Mouse (Mus musculus) forebrain, embryonic 12.5 days (tissue): ENCODE measurements around the gene Polg2. TPM values are rescaled to one million over a fixed set of nuclear protein-coding genes. Genes with fewer than 3 reads are reported as not detected.

ENCODE experiments used
- ATAC-seq: fragments of 200-750 bp; cut with Nextera tagmentation; 2 replicates; pipeline ENCODE4 v1.8.0; 2017; ENCODE audit warnings: moderate TSS enrichment; ENCODE audit not compliant: low FRiP score
- H3K27ac ChIP-seq: fragments of 300-500 bp; sonication (generic); 2 replicates; pipeline ENCODE4 v1.5.1; 2016; ENCODE audit warnings: mild to moderate bottlenecking
- H3K27me3 ChIP-seq: fragments of 300-500 bp; sonication (generic); 2 replicates; pipeline ENCODE4 v1.6.1; 2016; ENCODE audit warnings: mild to moderate bottlenecking
- H3K36me3 ChIP-seq: fragments of 300-500 bp; sonication (generic); replicated peaks from 2 replicates; pipeline ENCODE4 v1.6.1; 2016; ENCODE audit warnings: mild to moderate bottlenecking
- H3K4me1 ChIP-seq: fragments of 300-500 bp; sonication (generic); 2 replicates; pipeline ENCODE4 v1.6.1; 2016
- H3K4me2 ChIP-seq: fragments of 300-500 bp; sonication (generic); 2 replicates; pipeline ENCODE4 v1.6.1; 2016; ENCODE audit warnings: mild to moderate bottlenecking, moderate library complexity
- H3K4me3 ChIP-seq: fragments of 300-500 bp; sonication (generic); replicated peaks from 2 replicates; pipeline ENCODE4 v1.5.1; 2016; ENCODE audit warnings: mild to moderate bottlenecking
- H3K9ac ChIP-seq: fragments of 300-500 bp; sonication (generic); 2 replicates; pipeline ENCODE4 v1.6.1; 2016; ENCODE audit warnings: mild to moderate bottlenecking
- H3K9me3 ChIP-seq: fragments of 300-500 bp; sonication (generic); 2 replicates; pipeline ENCODE4 v1.6.1; 2016
- WGBS: fragments of 180-500 bp; shearing (Covaris S2); methylation state at CpG from one replicate; pipeline ENCODE4 v1.1.7; 2016; 5-methylcytosine and 5-hydroxymethylcytosine counted together
- polyA plus RNA-seq: library from polyadenylated mRNA; unstranded; fragments of >200 nt; fragmentation: Nextera tagmentation; extraction: Ambion mirVana; gene quantifications from 2 replicates; pipeline ENCODE4 v1.2.1, GENCODE M21; 2016

The Polg2 gene
- polyA plus RNA-seq, 1 experiment from 2014 or later = 10.4 TPM

DNA sequence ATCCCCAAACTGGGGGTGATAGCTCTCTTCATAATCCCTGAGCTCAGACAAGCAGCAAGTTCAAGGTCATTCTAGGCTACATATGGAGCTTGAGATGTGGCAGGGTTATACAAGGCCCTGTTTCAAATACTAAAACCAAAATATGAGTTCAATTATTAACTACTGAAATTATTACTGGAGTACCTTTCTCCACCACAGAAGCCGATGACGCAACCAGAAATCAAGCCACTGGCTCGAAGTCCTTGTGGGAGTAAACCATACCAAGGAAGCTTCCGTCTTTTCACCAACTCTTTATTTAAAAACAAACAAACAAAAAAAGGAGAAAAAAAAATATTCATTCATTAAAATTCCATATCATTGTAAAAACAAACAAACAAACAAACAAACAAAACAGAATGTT lies 2.4 kb downstream of the Polg2 start:
- H3K9ac ChIP-seq = no peak overlapping the region
- peaks cover 12% of the 10 kb centered on the region; the same call in 1 of the 2 replicates for H3K4me1 ChIP-seq
- H3K4me3 ChIP-seq = no peak overlapping the region
- H3K27me3 ChIP-seq = no peaks in the 10 kb centered on the region
- peaks cover 60% of the 10 kb centered on the region for H3K36me3 ChIP-seq
- H3K9me3 ChIP-seq = no peaks in the 10 kb centered on the region
- no peak for ATAC-seq
- no peak overlapping the region for H3K4me2 ChIP-seq
- no peak overlapping the region for H3K27ac ChIP-seq
- 98% methylated on average over 4 of the region's 4 CpGs for WGBS

DNA sequence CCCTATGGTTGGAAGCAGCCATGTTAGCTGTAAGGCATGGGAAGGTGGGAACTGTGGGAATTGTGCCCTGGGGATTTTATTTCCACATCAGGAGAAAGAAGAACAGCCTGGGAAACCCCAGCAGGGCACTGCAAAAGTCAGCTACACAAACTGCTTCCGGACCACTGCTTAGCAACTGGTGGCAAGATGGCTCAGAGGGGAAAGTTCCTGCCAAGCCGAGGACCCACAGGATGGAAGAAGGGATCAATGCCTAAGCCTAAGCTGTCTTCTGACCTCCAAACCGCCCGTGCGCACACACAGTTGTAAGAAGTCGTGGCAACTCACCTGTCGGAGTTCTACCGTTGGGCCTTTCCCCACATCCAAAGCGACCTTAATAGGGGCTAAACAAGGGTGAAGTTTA lies 6.3 kb downstream of the Polg2 start:
- H3K9me3 ChIP-seq = no peaks in the 10 kb centered on the region
- 92% methylated on average over 9 of the region's 9 CpGs for WGBS
- H3K9ac ChIP-seq = no peak overlapping the region
- H3K27ac ChIP-seq = no peak overlapping the region
- H3K4me2 ChIP-seq = no peak overlapping the region
- peaks cover 73% of the 10 kb centered on the region for H3K36me3 ChIP-seq
- ATAC-seq = no peak
- H3K4me1 ChIP-seq = peaks cover 4% of the 10 kb centered on the region; the same call in 1 of the 2 replicates
- no peak overlapping the region for H3K4me3 ChIP-seq
- no peaks in the 10 kb centered on the region for H3K27me3 ChIP-seq

DNA sequence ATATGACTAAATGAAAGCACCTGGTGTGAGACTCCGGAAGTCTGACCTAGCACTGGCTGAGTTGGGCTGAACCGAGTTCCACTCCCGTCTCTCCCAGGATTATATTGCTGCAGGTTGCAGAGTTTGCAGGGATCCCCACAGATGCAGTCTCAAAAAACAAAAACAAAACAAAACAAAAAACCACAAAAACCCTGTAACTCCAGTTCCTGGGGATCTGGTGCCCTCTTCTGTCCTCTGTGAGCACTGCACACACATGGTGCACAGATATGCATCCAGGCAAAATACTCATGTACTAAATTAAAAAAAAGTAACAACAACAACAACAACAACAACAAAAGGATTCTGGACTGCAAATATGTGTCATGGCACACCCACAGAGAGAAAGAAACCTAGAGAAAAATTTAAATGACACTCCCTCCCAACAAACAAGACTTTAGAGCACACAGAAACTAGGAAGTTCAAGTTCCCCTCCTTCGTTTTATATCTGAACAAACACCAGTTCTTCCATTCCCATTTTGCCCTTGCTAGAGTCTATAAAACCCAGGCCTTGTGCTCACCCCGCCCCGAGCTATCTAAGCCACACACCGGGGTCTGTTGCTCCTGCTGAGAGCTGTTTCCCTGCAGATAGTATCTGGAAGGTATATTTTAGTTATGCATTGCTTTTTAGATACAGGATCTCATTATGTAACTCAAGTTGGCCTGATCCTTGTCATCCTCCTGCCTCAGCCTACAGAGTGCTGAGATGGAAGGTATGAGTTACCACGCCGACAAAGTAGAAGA lies 9.0 kb downstream of the Polg2 start:
- Histone ChIP-seq H3K9ac (no peak overlapping the region), H3K9me3 (no peaks in the 10 kb centered on the region), H3K36me3 (peaks cover 85% of the 10 kb centered on the region), H3K27me3 (no peaks in the 10 kb centered on the region), H3K27ac (no peak overlapping the region), H3K4me1 (no peaks in the 10 kb centered on the region), H3K4me3 (no peak overlapping the region), H3K4me2 (no peak overlapping the region)
- 97% methylated on average over 9 of the region's 9 CpGs for WGBS
- ATAC-seq = no peak

DNA sequence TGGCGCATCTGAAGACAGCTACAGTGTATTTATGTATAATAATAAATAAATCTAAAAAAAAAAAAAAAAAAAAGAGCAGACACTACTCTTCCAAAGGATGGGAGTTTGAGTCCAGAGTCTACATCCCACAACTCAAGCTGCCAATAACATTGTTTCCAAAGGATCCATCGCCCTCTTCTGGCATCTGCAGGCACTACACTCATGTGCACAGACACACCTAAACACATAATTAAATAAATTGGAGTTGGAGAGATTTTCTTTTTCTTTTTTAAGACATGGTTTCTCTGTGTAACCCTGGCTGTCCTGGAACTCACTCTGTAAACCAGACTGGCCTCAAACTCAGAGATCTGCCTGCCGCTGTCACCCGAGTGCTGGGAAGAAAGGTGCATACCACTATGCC lies 11.8 kb downstream of the Polg2 start:
- Histone ChIP-seq H3K36me3 (peaks cover 62% of the 10 kb centered on the region), H3K9me3 (no peaks in the 10 kb centered on the region), H3K27ac (no peak overlapping the region), H3K9ac (no peak overlapping the region), H3K4me1 (peaks cover 4% of the 10 kb centered on the region; the same call in 1 of the 2 replicates), H3K4me3 (no peak overlapping the region), H3K4me2 (no peak overlapping the region), H3K27me3 (no peaks in the 10 kb centered on the region)
- ATAC-seq = no peak
- WGBS = 93% methylated on average over 4 of the region's 4 CpGs

DNA sequence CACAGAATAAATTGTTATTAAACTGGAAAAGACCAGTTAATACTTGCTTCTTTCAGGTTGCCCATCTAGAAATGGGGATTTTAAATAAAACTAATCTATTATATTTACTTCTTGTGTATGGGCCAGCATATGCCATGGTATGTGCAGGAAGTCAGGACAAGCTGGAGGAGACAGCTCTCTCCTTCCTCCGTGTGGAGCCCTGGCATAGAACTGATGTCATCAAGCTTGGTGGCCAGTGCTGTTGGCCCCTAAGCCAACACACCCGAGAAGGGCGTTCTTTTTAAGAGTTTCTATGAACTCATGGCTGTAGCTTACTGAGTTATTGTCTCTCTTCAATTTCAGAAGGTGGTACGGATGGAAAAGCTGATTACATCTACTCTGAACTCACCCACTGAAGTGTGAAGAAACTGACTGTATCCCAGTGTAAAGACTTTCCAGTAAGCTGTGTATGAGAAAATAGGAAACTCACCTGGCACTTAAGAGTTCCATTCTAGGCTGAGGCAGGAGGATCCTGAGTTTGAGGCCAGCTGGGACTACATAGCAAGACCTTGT lies 12.7 kb downstream of the Polg2 start:
- no peak overlapping the region for H3K9ac ChIP-seq
- H3K4me2 ChIP-seq = no peak overlapping the region
- H3K27ac ChIP-seq = no peak overlapping the region
- WGBS = 91% methylated on average over 4 of the region's 4 CpGs
- H3K27me3 ChIP-seq = no peaks in the 10 kb centered on the region
- H3K9me3 ChIP-seq = no peaks in the 10 kb centered on the region
- ATAC-seq = no peak
- peaks cover 56% of the 10 kb centered on the region for H3K36me3 ChIP-seq
- no peak overlapping the region for H3K4me3 ChIP-seq
- H3K4me1 ChIP-seq = peaks cover 10% of the 10 kb centered on the region; the same call in 1 of the 2 replicates

DNA sequence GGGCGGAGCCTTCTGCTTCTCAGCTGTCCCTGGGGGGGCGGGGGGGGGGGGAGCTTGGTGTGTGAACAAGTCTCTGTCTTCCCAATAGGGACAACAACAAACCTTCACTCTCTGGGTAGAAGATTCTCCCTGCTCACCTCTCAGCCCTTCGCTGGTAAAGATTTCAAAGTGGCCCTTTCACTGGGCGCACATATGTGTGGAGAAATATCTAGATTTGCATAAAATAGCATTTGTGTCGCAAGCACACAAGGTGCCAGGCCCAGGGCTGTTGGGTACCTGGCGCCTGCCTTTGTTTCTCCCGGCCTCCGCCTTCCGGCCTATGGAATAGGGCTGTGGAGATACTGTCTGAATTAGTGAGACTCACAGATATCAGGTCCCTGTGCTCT lies 16.5 kb downstream of the Polg2 start:
- 76% methylated on average over 9 of the region's 9 CpGs for WGBS
- Histone ChIP-seq H3K27ac (peak overlapping the region; percentile 11; the same call in 1 of the 2 replicates), H3K4me2 (no peak overlapping the region), H3K9me3 (no peaks in the 10 kb centered on the region), H3K9ac (no peak overlapping the region), H3K4me3 (no peak overlapping the region), H3K27me3 (no peaks in the 10 kb centered on the region), H3K36me3 (peaks cover 27% of the 10 kb centered on the region), H3K4me1 (peaks cover 10% of the 10 kb centered on the region; the same call in 1 of the 2 replicates)
- no peak for ATAC-seq

DNA sequence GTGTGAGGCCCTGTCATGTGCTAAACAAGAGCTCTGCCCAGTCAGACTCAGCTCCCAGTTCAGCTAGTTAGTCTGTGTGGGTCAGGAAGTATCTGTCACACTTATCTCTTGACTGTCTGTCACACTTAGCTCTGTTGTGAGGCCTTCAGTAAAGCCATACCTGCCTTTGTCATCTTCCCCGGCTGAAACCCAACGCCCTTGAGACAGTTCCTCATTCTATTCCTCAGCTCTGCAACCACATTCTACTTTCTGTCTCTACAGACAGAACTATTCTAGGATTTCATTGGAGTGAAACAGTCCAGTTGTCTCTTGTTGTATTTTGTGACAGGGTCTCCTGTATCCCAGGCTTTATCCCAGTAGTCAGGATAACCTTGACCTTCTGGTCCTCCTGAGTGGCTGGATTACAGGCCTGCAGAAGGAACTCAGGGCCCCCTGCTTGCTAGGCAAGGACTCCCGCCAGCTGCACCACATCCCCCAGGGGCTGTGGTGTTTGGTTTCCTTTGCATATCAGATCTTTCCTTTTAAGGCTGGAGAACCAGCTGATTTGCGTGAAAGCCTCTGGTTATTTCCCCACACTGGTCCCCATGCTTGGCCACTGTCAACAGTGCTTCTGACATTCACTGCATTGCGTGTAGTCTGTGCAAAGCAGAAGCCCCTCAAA lies 17.1 kb downstream of the Polg2 start:
- H3K4me3 ChIP-seq = no peak overlapping the region
- no peak overlapping the region for H3K9ac ChIP-seq
- H3K4me2 ChIP-seq = no peak overlapping the region
- no peaks in the 10 kb centered on the region for H3K9me3 ChIP-seq
- no peak for ATAC-seq
- H3K27ac ChIP-seq = peak overlapping the region; percentile 11; the same call in 1 of the 2 replicates
- peaks cover 21% of the 10 kb centered on the region for H3K36me3 ChIP-seq
- no peaks in the 10 kb centered on the region for H3K27me3 ChIP-seq
- 68% methylated on average over 5 of the region's 5 CpGs for WGBS
- peaks cover 10% of the 10 kb centered on the region; the same call in 1 of the 2 replicates for H3K4me1 ChIP-seq

DNA sequence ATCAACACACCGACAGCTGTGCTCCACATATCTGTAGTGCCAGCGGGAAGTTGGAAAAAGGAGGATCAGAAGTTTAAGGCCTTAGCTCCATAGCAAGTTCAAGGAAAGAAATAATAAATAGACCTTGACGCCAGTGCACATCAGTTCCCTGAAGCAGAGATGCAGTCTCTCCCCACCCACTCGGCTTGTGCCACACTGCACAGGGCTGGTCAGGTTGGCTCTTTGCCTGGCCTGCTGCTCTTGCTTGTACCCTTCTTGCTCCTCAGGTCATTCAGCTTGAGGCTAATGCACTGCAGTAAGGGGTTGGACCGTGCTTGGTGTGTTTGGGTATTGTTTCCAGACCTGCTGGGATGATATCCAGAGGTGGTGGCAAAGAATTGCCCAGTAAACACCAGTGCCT lies 18.8 kb downstream of the Polg2 start:
- Histone ChIP-seq H3K9me3 (no peaks in the 10 kb centered on the region), H3K9ac (no peak overlapping the region), H3K4me1 (peaks cover 10% of the 10 kb centered on the region; the same call in 1 of the 2 replicates), H3K27ac (no peak overlapping the region), H3K27me3 (no peaks in the 10 kb centered on the region), H3K4me2 (no peak overlapping the region), H3K36me3 (0 out of 2 replicates have a peak, but pooled peaks cover 6% of the 10 kb centered on the region), H3K4me3 (no peak overlapping the region)
- 93% methylated on average over 5 of the region's 5 CpGs for WGBS
- no peak for ATAC-seq

DNA sequence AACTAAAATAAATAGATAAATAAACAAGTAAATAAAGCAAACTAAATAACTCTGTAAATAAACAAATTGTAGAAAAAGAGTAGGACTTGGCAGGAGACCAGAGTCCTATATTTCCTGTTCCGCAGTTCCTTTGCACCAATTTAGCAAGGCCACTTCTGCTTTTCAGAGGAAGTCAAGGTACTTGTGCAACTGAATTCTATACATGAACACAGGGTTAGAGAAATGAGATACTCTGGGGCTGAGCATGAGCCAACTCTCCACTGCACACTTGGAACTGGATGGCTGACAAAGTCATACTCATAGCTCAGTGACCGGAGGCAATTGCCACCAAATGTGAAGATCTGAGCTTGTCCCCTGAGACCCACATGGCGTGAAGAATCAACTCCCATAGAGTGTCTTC lies 20.3 kb downstream of the Polg2 start:
- Histone ChIP-seq H3K4me1 (peaks cover 10% of the 10 kb centered on the region; the same call in 1 of the 2 replicates), H3K27me3 (no peaks in the 10 kb centered on the region), H3K27ac (no peak overlapping the region), H3K4me2 (no peak overlapping the region), H3K9ac (no peak overlapping the region), H3K4me3 (no peak overlapping the region), H3K36me3 (no peaks in the 10 kb centered on the region), H3K9me3 (no peaks in the 10 kb centered on the region)
- WGBS = 97% methylated on average over 3 of the region's 3 CpGs
- ATAC-seq = no peak

DNA sequence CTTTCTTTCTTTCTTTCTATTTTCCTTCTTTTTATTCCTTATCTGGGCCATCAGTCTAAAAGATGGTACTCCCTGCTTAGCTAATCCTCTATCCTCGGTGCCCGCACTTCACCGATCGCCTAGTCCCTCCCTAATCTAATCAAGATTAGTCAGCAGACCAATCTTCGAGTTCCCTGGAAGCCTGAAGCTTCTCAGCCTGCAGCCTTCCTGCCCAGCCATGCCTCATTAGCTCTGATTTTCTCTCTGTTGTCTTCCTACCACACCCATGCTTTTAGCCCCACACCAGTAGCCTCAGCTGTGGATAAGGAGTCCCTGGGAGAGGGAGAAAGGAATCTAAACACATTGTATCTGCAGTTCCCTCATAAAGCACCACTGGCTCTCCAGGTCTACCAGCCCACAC lies 23.8 kb downstream of the Polg2 start:
- 22% methylated on average over 5 of the region's 5 CpGs for WGBS
- H3K27me3 ChIP-seq = no peaks in the 10 kb centered on the region
- ATAC-seq = no peak

DNA sequence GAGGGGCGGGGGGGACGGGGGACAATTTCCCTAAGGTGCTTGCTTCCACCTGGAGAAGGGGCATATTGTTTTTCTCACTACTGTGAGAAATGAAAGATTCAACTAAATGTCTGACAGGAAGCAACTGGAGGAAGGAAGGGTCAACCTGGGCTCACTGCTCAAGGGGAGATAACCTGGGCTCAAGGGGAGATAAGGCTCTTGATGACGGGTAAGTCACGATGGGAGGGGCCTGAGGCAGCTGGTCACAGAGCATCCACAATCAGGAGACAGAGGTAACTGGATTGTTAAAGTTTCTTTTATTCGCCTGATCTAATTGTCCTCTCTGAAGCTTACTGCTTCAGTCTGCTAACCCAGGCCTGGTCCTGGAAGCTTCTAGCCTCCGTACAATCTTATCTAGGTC lies 26.0 kb downstream of the Polg2 start:
- H3K9ac ChIP-seq = no peak overlapping the region
- no peak overlapping the region for H3K27ac ChIP-seq
- H3K9me3 ChIP-seq = no peaks in the 10 kb centered on the region
- no peak overlapping the region for H3K4me2 ChIP-seq
- H3K36me3 ChIP-seq = no peaks in the 10 kb centered on the region
- no peak for ATAC-seq
- no peaks in the 10 kb centered on the region for H3K27me3 ChIP-seq
- H3K4me1 ChIP-seq = no peaks in the 10 kb centered on the region
- WGBS = 85% methylated on average over 6 of the region's 6 CpGs
- no peak overlapping the region for H3K4me3 ChIP-seq

More for the DNA sequence above, 23.8 kb downstream of the Polg2 start:
- Histone ChIP-seq H3K27ac (no peak overlapping the region), H3K9me3 (no peaks in the 10 kb centered on the region), H3K4me1 (no peaks in the 10 kb centered on the region), H3K36me3 (no peaks in the 10 kb centered on the region), H3K4me2 (no peak overlapping the region), H3K9ac (no peak overlapping the region), H3K4me3 (no peak overlapping the region)

DNA sequence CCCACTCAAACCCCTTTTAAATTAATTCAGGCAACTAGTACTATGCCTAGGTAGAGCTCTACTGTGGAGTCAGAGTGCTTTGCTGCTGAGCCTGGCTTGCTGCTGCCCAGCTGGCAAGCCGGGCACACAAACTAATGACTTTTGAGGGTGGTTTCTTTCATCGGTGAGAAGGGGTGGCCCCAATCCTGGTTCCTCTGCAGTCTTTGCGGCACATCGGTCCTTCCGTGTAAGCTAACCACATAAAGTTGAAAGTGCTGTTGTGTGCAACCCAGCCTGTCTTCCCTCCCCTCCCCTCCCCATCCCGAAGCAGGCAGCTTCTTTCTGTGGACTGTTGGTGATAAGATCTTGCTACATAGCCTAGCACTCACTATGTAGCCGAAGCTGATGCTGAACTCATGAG lies 27.2 kb downstream of the Polg2 start:
- H3K36me3 ChIP-seq = no peaks in the 10 kb centered on the region
- 92% methylated on average over 7 of the region's 7 CpGs for WGBS
- H3K9me3 ChIP-seq = 0 out of 2 replicates have a peak, but pooled peaks cover 5% of the 10 kb centered on the region
- no peak for ATAC-seq
- H3K4me2 ChIP-seq = no peak overlapping the region
- no peak overlapping the region for H3K9ac ChIP-seq
- H3K4me1 ChIP-seq = no peaks in the 10 kb centered on the region
- no peak overlapping the region for H3K27ac ChIP-seq
- no peak overlapping the region for H3K4me3 ChIP-seq
- no peaks in the 10 kb centered on the region for H3K27me3 ChIP-seq
